Mouse (Mus musculus) macrophage (primary cell): Measurements from ENCODE around the gene Slc39a11. TPM values are rescaled to one million over a fixed set of nuclear protein-coding genes. Genes with fewer than 3 reads are reported as not detected.

Experiments used
- H3K27ac ChIP-seq: fragments of 350-480 bp; formaldehyde crosslinking; 2 replicates; pipeline ENCODE4 v1.9.0; 2021
- H3K36me3 ChIP-seq: fragments of 350-480 bp; formaldehyde crosslinking; 2 replicates; pipeline ENCODE4 v1.9.0; 2021; ENCODE audit errors: inconsistent target
- H3K4me3 ChIP-seq: fragments of 350-480 bp; formaldehyde crosslinking; 2 replicates; pipeline ENCODE4 v1.9.0; 2021; ENCODE audit errors: inconsistent target
- H3K79me2 ChIP-seq: fragments of 350-480 bp; formaldehyde crosslinking; 2 replicates; pipeline ENCODE4 v1.9.0; 2021; ENCODE audit errors: inconsistent target
- WGBS: methylation state at CpG from one replicate; pipeline ENCODE4 v1.1.7; 2026; ENCODE audit warnings: inconsistent platforms; ENCODE audit not compliant: missing documents; 5-methylcytosine and 5-hydroxymethylcytosine counted together
- polyA plus RNA-seq: library from polyadenylated mRNA; stranded (reverse); fragments of 250-400 nt; gene quantifications from 3 replicates; pipeline ENCODE4 v1.2.4, GENCODE M21; 2018; ENCODE audit warnings: inconsistent platforms

The Slc39a11 gene
- polyA plus RNA-seq, 1 experiment from 2014 or later, result 21.0 TPM

- H3K36me3 ChIP-seq, result no peaks in the 10 kb centered on the region
- no peak overlapping the region for H3K4me3 ChIP-seq
- no peaks in the 10 kb centered on the region for H3K79me2 ChIP-seq
- no peak overlapping the region for H3K27ac ChIP-seq
- 95% methylated on average over 12 of the region's 12 CpGs for WGBS
These were observed 155.8 kb downstream of the Slc39a11 start for GRCm38 (mm10) chr11:113494021-113494546.

GRCm38 (mm10) chr11:113490530-113491520 lies 159.1 kb downstream of the Slc39a11 start:
- Histone ChIP-seq H3K79me2 (no peaks in the 10 kb centered on the region), H3K27ac (no peak overlapping the region), H3K4me3 (no peak overlapping the region), H3K36me3 (no peaks in the 10 kb centered on the region)
- 82% methylated on average over 20 of the region's 20 CpGs for WGBS

- Histone ChIP-seq H3K27ac (no peak overlapping the region), H3K79me2 (no peaks in the 10 kb centered on the region), H3K4me3 (no peak overlapping the region), H3K36me3 (no peaks in the 10 kb centered on the region)
- WGBS, result 35% methylated on average over 8 of the region's 8 CpGs
These were observed 162.1 kb downstream of the Slc39a11 start for GRCm38 (mm10) chr11:113487603-113488335.

GRCm38 (mm10) chr11:113484037-113484436 lies 165.8 kb downstream of the Slc39a11 start:
- Histone ChIP-seq H3K36me3 (no peaks in the 10 kb centered on the region), H3K4me3 (no peak overlapping the region), H3K27ac (no peak overlapping the region), H3K79me2 (no peaks in the 10 kb centered on the region)
- 97% methylated on average over 10 of the region's 10 CpGs for WGBS

GRCm38 (mm10) chr11:113477550-113477949 lies 172.3 kb downstream of the Slc39a11 start:
- 94% methylated on average over 9 of the region's 9 CpGs for WGBS
- no peak overlapping the region for H3K4me3 ChIP-seq
- no peaks in the 10 kb centered on the region for H3K79me2 ChIP-seq
- no peak overlapping the region for H3K27ac ChIP-seq
- H3K36me3 ChIP-seq, result no peaks in the 10 kb centered on the region

GRCm38 (mm10) chr11:113476720-113477119 lies 173.2 kb downstream of the Slc39a11 start:
- WGBS, result 87% methylated on average over 9 of the region's 9 CpGs
- no peak overlapping the region for H3K4me3 ChIP-seq
- no peaks in the 10 kb centered on the region for H3K79me2 ChIP-seq
- no peak overlapping the region for H3K27ac ChIP-seq
- H3K36me3 ChIP-seq, result no peaks in the 10 kb centered on the region

- H3K36me3 ChIP-seq, result no peaks in the 10 kb centered on the region
- H3K4me3 ChIP-seq, result no peak overlapping the region
- no peak overlapping the region for H3K27ac ChIP-seq
- no peaks in the 10 kb centered on the region for H3K79me2 ChIP-seq
- WGBS, result 96% methylated on average over 5 of the region's 5 CpGs
These were observed 174.4 kb downstream of the Slc39a11 start for GRCm38 (mm10) chr11:113475491-113475890.

- Histone ChIP-seq H3K4me3 (no peak overlapping the region), H3K27ac (no peak overlapping the region), H3K36me3 (no peaks in the 10 kb centered on the region), H3K79me2 (no peaks in the 10 kb centered on the region)
- 94% methylated on average over 7 of the region's 7 CpGs for WGBS
These were observed 175.8 kb downstream of the Slc39a11 start for GRCm38 (mm10) chr11:113473998-113474534.

- Histone ChIP-seq H3K4me3 (no peak overlapping the region), H3K36me3 (no peaks in the 10 kb centered on the region), H3K27ac (no peak overlapping the region), H3K79me2 (no peaks in the 10 kb centered on the region)
- 95% methylated on average over 9 of the region's 9 CpGs for WGBS
These were observed 177.9 kb downstream of the Slc39a11 start for GRCm38 (mm10) chr11:113471936-113472335.

- Histone ChIP-seq H3K36me3 (no peaks in the 10 kb centered on the region), H3K4me3 (no peak overlapping the region), H3K27ac (no peak overlapping the region), H3K79me2 (no peaks in the 10 kb centered on the region)
- WGBS, result 22% methylated on average over 17 of the region's 17 CpGs
These were observed 179.7 kb downstream of the Slc39a11 start for GRCm38 (mm10) chr11:113469919-113470785.

- H3K79me2 ChIP-seq, result no peaks in the 10 kb centered on the region
- H3K27ac ChIP-seq, result no peak overlapping the region
- WGBS, result 98% methylated on average over 8 of the region's 10 CpGs
- no peaks in the 10 kb centered on the region for H3K36me3 ChIP-seq
- no peak overlapping the region for H3K4me3 ChIP-seq
These were observed 181.9 kb downstream of the Slc39a11 start for GRCm38 (mm10) chr11:113468016-113468415.

GRCm38 (mm10) chr11:113467313-113467811 lies 182.5 kb downstream of the Slc39a11 start:
- H3K4me3 ChIP-seq, result no peak overlapping the region

GRCm38 (mm10) chr11:113460118-113460517 lies 189.8 kb downstream of the Slc39a11 start:
- no peak overlapping the region for H3K27ac ChIP-seq
- no peak overlapping the region for H3K4me3 ChIP-seq
- 97% methylated on average over 2 of the region's 2 CpGs for WGBS
- H3K36me3 ChIP-seq, result no peaks in the 10 kb centered on the region
- no peaks in the 10 kb centered on the region for H3K79me2 ChIP-seq

More at GRCm38 (mm10) chr11:113467313-113467811, 182.5 kb downstream of the Slc39a11 start:
- H3K36me3 ChIP-seq, result no peaks in the 10 kb centered on the region
- WGBS, result 96% methylated on average over 12 of the region's 12 CpGs
- no peak overlapping the region for H3K27ac ChIP-seq
- H3K79me2 ChIP-seq, result no peaks in the 10 kb centered on the region
